Mouse (Mus musculus) retina, adult 2 months (tissue): Measurements from ENCODE around the gene Cbfa2t3.

ENCODE experiments used
- DNase-seq: peaks from one replicate; pipeline ENCODE4 v3.0.0-alpha.2; 2012; ENCODE audit warnings: low read depth, low spot score

The Cbfa2t3 gene

DNA sequence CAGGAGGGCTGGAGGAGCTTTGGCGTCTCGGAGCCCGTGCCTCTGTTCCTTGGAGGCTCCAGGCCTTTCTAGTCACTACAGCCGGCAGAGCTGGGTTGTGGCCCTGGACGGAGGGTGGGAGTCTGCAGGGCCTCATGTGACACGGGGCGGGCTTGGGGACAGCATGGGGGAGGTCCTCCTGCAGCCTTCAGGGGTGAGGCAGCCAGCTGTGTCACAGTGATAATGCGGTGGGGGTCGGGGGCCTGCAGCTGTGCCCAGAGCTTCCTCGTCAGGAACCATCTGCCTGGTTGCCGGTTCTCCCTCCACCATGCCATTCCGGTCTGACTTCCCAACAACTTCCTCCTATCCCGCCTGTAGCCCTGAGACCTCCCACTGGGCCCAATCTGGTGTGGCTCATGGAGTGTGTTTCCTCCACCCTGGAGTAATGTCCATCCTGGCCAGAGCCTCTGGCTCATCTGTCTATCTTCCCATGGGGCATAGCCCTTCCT is at the start of gene Cbfa2t3:
Gene Cbfa2t3 (minus strand): TSS at position 105 of the 488 bp plus-strand sequence.
- no peak for DNase-seq

GRCm38 (mm10) chr8:122747825-122748224 is 48.9 kb upstream of the Cbfa2t3 start:
- DNase-seq = no peak

DNA sequence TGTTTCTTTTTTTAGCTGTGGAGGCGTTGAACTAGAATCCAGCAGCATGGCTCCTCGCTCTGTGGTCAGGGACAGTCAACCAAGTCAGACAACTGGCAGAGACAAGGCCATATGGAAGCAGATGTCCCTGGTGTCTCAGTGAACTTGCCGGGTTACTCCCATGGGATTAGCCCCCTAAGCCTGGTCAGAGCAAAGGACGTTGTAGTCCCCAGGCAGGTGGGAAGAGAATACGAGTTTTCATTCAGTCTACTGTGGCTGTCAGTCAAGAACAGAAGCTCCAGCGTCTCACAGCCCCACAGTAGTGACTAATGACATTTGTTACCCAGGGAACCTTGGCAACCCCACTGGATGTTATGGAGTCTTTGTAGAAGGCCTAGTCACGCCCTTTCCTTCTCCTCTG is 47.5 kb upstream of the Cbfa2t3 start:
- DNase-seq = no peak

DNA sequence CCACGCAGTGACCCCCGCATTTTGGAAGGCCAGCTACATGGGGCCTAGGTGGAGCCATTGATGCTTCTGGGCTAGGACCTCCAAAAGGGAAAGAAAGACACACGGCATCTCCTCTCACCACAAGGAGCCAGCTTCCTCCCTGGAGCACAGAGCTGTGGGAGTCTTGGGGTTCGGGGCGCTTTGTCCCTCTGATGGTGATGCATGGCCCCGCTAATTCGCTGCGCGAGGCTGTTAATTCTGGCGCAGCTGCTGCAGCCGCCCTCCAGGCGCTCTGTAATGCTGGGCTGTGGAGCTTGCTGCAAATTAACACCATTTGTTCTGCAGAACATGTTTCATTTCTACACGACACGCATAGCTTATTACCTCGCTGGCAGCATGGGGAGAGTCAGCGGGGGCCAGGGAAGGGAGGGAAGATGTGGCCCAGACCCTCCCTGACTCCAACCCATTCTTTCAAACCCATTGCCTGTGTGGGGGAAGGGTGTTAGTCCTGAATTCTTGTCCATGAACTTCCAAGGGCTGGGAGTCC is 46.9 kb upstream of the Cbfa2t3 start:
- DNase-seq = no peak

DNA sequence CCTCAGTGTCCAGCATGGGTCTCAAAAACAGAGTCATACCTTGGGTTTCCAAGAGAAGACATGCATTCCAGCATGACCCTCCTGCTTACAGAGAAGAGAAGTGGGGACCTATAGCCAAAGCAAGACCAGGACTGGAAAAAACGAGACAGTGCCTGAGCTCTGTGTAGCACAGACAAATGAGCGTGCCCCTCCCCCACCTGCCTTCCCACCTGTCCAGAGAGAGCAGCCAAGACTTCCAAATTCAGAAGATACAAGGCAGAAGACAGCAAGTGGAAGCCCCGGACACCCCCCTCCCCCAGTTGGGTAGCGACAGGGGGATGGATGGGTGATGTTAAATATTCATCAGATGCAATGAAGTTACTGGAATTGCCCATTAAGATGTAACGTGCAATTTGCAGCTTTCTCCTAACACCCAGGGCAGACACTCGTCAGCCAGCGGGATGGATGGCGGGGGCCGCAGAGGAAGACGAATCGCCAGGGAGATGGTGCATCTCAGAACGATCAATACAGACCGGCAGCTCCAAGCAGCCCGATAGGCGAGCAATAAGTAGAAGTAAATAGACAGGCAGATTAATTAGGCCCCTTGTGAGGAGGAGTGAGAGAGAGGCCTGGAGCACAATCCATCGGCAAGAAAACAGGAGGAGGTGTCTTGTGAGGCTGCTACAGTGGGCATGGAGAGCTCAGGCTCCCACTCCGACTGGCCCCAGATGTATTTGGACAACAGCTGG is 46.3 kb upstream of the Cbfa2t3 start:
- DNase-seq = no peak

- DNase-seq = no peak
Observed at GRCm38 (mm10) chr8:122742471-122742870, 43.6 kb upstream of the Cbfa2t3 start.

DNA sequence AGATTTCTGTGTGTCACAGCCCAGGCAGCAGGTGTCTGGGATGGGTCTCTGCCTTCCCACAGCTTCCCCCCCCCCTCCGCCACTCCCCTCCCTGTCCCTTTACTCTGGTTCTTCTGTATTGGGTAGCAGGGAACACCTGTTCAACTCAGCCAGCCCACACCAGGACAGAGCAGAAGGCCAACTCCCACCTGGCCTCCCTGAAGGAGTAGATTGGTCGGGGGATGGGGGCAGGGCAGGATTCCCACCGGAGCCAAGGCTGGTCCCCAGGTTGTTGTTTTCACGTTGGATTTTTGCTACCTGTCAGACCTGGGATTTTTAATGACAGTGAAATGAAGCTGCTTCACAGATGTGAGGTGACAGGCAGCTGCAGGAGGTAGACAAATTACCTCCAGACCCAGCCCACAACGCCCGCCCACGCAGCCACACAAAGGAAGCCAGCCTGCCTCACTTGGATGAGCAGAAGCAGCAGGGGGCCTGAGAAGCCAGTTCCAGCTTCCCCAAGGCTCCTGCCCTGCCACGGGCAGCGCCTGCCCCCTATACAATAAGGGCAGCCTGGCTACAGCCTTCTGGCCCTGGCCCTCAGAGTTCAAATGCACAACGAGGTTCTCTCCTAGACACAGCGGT is 40.3 kb upstream of the Cbfa2t3 start:
- no peak for DNase-seq

DNA sequence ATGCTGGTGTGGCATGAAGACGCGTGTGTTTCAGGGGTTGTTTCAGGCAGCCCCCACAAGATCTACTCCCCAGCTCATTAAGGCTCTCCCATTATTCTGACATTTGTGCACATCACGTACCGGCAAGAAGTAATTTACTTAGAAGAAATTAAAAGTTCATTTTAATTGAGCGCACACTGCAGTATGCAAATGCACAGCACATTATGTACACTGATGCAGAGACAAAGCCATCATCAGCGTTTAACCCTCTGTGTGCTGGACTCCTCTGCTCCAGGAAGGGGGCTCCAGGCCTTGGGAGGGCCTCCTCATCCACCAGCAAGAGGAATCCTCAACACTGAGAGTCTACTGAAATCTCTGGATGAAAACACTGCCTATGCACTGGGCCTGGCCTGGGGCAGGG is 39.0 kb upstream of the Cbfa2t3 start:
- no peak for DNase-seq

DNA sequence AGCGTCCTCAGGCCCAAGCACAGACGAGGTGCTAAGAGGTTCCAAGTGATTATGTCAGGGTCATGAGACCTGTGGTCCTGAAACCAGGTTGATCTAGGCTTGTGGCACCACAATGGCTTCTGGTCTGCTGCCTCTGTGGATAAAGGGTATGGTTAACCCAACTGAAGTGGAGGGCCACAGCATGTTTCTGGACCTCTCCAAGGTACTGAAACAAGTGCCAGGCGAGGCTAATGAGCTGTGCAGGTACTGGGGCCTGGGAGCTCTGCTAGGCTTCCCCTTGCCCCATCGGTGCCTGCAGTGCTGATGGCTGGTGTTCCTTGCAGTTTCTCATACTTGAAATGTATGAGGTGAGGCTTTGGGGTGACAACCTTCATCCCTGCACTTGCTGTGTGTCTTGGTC is 38.2 kb upstream of the Cbfa2t3 start:
- no peak for DNase-seq

- DNase-seq = no peak
Observed at GRCm38 (mm10) chr8:122736623-122737022, 37.7 kb upstream of the Cbfa2t3 start.

- DNase-seq = no peak
Observed at GRCm38 (mm10) chr8:122735542-122736473, 36.9 kb upstream of the Cbfa2t3 start.

DNA sequence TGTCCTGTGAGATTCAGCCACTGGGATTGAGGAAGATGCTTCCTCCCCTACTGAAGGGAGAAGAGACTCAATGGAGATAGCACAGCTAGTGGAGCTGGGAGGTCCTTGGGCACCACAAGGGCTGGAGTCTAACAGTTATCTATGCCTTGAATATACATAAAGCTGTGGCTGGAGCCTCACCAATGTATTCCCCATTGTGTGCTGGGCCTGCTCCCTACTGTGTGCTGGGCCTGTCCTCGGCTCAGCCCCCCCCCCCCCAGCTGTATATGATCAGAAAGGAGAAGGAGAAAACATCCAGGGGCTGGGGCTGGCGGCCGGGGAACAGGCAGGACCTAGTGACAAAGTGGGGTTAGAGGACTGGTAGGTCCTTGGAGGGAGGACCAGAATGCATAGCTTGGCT is 36.2 kb upstream of the Cbfa2t3 start:
- no peak for DNase-seq

GRCm38 (mm10) chr8:122728630-122729029 is 29.7 kb upstream of the Cbfa2t3 start:
- no peak for DNase-seq

GRCm38 (mm10) chr8:122727412-122727811 is 28.5 kb upstream of the Cbfa2t3 start:
- DNase-seq = no peak

DNA sequence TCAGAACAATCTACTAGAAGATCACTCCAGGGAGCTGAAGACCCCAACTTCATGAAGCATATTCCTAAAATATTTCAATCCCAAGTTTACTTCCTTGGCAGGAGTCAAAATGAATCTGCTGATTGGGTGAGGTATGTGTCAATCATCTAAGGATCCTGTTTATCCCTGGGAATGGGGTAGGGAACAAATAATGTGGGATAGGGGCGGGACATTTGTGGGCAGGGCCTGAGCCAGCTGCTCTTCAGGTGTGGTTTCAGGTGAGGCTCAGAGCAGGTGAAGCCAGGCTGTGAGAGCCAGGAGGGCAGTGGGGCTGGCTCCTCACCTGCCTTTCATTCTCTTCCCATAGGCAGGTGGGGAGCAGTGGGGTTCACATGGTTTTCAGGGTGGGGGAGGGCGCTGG is 27.9 kb upstream of the Cbfa2t3 start:
- no peak for DNase-seq

- no peak for DNase-seq
Observed at GRCm38 (mm10) chr8:122725187-122725586, 26.3 kb upstream of the Cbfa2t3 start.

- no peak for DNase-seq
Observed at GRCm38 (mm10) chr8:122720811-122721640, 22.1 kb upstream of the Cbfa2t3 start.

DNA sequence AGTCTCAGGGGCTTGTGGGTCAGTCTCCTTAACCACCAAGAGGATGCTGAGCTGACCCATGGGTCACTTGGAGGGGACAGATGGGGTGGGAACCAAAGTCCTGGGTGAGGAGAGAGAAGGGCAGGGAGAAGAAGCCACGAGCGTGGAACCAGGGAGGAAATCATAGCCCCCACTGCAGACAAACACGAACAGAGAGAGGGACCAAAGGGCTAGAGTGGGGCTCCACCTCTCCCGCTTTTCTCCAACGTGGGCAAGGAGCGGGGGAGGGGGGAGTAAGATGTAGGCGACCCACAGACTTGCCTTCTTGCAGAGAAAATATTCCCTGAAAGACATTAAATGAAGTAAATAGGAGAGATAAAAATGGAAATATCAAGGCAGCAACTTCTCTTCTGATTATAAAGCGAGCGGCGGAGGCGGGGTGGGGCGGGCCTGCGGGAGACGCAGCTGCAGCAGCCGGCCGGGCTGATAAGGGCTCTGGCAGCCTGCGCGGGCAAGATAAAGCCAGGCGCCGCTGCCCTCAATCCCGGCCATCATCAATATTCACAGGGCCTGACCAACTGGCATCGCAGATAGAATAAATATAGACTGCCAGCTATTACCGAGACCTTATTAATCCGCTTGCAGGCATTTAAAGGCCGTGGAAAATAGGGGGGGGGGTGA is 21.3 kb upstream of the Cbfa2t3 start:
- no peak for DNase-seq

DNA sequence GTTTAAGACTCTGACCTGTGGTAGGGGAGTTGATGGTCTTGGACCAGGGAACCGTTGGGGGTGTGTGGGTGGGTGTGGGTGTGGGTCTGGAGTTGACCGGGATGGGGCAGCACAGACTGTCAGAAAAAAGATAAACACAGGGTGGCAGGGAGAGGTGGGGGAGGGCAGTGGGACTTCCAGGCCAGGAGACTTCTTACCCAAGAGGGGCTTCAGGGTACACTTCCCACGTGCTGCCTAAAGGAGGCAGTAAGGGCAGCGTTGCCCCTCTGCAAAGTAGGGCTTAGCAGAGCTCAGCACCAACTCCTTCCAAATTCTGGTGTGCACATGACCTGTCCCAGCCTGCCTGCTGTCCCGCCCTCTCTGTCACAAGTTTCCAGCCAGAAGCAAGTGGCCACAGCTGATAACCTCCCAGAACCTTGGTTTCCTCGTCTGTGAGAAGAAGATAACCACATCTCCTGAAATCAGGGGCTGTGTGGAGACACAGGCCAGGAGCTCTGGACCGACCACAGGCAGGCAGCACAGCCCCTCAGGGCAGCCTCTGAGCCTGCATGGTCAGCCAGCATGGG is 20.7 kb upstream of the Cbfa2t3 start:
- no peak for DNase-seq
